Mouse (Mus musculus) stomach, postnatal 0 days (tissue): Measurements from ENCODE around the gene Stim1. TPM values are rescaled to one million over a fixed set of nuclear protein-coding genes. Genes with fewer than 3 reads are reported as not detected.
"Not testable (repeated sequence)": the region's sequence is repeated elsewhere in the genome, so short reads cannot be mapped to it uniquely, and the experiment has no call there.

ENCODE experiments used
- ATAC-seq: fragments of 200-750 bp; cut with Nextera tagmentation; 2 replicates; pipeline ENCODE4 v1.8.0; 2017; ENCODE audit not compliant: low FRiP score, low TSS enrichment
- DNase-seq: peaks from one replicate; pipeline ENCODE4 v3.0.0-alpha.2; 2016; ENCODE audit warnings: low spot score
- H3K27ac ChIP-seq: fragments of 300-500 bp; sonication (generic); replicated peaks from 2 replicates; pipeline ENCODE4 v1.5.1; 2014; ENCODE audit warnings: mild to moderate bottlenecking, control low read depth
- H3K27me3 ChIP-seq: fragments of 300-500 bp; sonication (generic); 2 replicates; pipeline ENCODE4 v1.6.1; 2014; ENCODE audit warnings: low read length; ENCODE audit not compliant: control insufficient read depth, insufficient read depth
- H3K36me3 ChIP-seq: fragments of 300-500 bp; sonication (generic); 2 replicates; pipeline ENCODE4 v1.6.1; 2014; ENCODE audit warnings: low read length, mixed read lengths; ENCODE audit not compliant: control insufficient read depth, insufficient read depth
- H3K4me1 ChIP-seq: fragments of 300-500 bp; sonication (generic); replicated peaks from 2 replicates; pipeline ENCODE4 v1.6.1; 2014; ENCODE audit warnings: antibody characterized with exemption; ENCODE audit not compliant: control insufficient read depth, insufficient read depth
- H3K4me2 ChIP-seq: fragments of 300-500 bp; sonication (generic); replicated peaks from 2 replicates; pipeline ENCODE4 v1.6.1; 2014; ENCODE audit warnings: low read depth, mild to moderate bottlenecking, control low read depth, moderate library complexity
- H3K4me3 ChIP-seq: fragments of 300-500 bp; sonication (generic); 2 replicates; pipeline ENCODE4 v1.5.1; 2014; ENCODE audit warnings: low read depth, low read length, control low read depth
- H3K9ac ChIP-seq: fragments of 300-500 bp; sonication (generic); 2 replicates; pipeline ENCODE4 v1.6.1; 2014; ENCODE audit warnings: mild to moderate bottlenecking, low read length, control low read depth, mixed read lengths
- H3K9me3 ChIP-seq: fragments of 300-500 bp; sonication (generic); 2 replicates; pipeline ENCODE4 v1.6.1; 2016; ENCODE audit warnings: low read length; ENCODE audit not compliant: control insufficient read depth
- CTCF ChIP-seq: IDR thresholded peaks from 2 replicates; pipeline ENCODE4 v1.5.1; 2016; ENCODE audit warnings: antibody characterized with exemption, low read depth, mild to moderate bottlenecking, moderate library complexity
- EP300 ChIP-seq: optimal IDR thresholded peaks from 2 replicates; pipeline ENCODE3; 2016; ENCODE audit warnings: antibody characterized with exemption
- WGBS: fragments of 180-500 bp; shearing (Covaris S2); extraction: QIAGEN DNeasy Blood & Tissue Kit; methylation state at CpG from one replicate; pipeline ENCODE4 v1.1.7; 2014; 5-methylcytosine and 5-hydroxymethylcytosine counted together
- polyA plus RNA-seq: library from polyadenylated mRNA; unstranded; fragments of >200 nt; fragmentation: Nextera tagmentation; extraction: Ambion mirVana; gene quantifications from 2 replicates; pipeline ENCODE4 v1.2.1, GENCODE M21; 2015

The Stim1 gene
- polyA plus RNA-seq, 1 experiment from 2014 or later = 26.4 TPM

DNA sequence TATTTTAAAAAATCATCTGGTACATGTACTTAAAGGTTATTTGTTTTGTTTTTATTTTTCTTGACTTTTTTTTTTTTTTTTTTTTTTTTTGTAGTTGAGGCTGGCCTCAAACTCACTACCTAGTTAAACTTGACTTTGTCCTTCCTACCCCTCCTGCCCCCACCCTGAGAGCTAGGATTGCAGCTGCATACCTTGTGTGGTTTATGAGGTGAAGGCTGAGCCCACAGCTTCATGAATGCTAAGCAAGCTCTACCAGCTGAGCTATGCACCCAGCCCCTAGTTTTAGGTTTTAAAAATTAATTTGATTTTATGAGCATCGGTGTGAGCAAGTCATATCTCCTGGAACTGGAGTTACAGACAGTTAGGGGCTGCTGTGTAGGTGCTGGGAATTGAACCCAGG, 7.1 kb upstream of the Stim1 start:
- no peak overlapping the region for H3K4me2 ChIP-seq
- DNase-seq (no peak), ATAC-seq (no peak)
- 89% methylated on average over 1 of the region's 1 CpGs for WGBS
- H3K9me3 ChIP-seq = no peaks in the 10 kb centered on the region
- no peaks in the 10 kb centered on the region for H3K36me3 ChIP-seq
- H3K27me3 ChIP-seq = no peaks in the 10 kb centered on the region
- H3K27ac ChIP-seq = no peak overlapping the region
- no peak overlapping the region for H3K4me3 ChIP-seq
- H3K9ac ChIP-seq = no peak overlapping the region
- no peaks in the 10 kb centered on the region for H3K4me1 ChIP-seq
- no peak for TF ChIP-seq EP300
- no peak for TF ChIP-seq CTCF

DNA sequence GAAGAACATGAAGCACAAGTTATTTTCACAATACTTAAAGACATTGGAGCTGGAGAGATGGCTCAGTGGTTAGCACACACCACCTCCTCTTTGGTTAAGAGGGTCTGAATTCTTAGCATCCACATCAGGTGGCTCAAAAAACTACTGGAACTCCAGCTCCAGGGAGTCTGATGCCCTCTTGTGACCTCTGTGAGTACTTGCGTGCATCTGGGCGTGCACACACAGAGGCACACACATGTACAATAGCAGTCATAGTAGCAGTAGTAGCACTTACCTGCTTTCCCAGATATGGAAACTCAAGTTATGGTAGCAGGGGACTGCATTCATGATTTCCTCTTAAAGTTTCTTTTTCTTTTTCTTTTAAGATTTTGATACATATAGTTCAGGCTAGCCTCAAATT, 4.6 kb upstream of the Stim1 start:
- Histone ChIP-seq H3K27ac (no peak overlapping the region), H3K9me3 (no peaks in the 10 kb centered on the region), H3K4me1 (no peaks in the 10 kb centered on the region), H3K27me3 (no peaks in the 10 kb centered on the region), H3K9ac (no peak overlapping the region), H3K4me3 (no peak overlapping the region), H3K4me2 (no peak overlapping the region), H3K36me3 (no peaks in the 10 kb centered on the region)
- ATAC-seq = no peak
- DNase-seq = no peak
- 96% methylated on average over 2 of the region's 2 CpGs for WGBS
- TF ChIP-seq CTCF = 0 out of 2 replicates have a peak, but pooled peaks have one; percentile 14
- no peak for TF ChIP-seq EP300

DNA sequence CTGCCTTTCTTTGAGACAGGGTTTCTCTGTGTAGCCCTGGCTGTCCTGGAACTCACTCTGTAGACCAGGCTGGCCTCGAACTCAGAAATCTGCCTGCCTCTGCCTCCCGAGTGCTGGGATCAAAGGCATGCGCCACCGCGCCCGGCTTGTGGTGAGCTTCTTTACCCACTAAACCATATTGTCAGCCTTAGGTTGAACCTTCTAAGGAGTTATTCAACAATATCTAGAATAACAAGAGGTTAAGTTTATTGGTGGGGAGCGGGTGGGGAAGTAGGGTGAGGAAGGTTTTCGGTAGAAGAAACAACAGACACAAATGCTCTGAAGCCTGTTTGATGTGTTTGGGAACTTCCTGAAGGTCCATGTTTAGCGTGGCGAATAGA, 1.6 kb upstream of the Stim1 start:
- not testable (repeated sequence) for H3K36me3 ChIP-seq, H3K4me3 ChIP-seq, H3K4me1 ChIP-seq, H3K9ac ChIP-seq, H3K27me3 ChIP-seq, ATAC-seq, H3K27ac ChIP-seq, H3K4me2 ChIP-seq, DNase-seq, H3K9me3 ChIP-seq
- WGBS = 90% methylated on average over 10 of the region's 10 CpGs

DNA sequence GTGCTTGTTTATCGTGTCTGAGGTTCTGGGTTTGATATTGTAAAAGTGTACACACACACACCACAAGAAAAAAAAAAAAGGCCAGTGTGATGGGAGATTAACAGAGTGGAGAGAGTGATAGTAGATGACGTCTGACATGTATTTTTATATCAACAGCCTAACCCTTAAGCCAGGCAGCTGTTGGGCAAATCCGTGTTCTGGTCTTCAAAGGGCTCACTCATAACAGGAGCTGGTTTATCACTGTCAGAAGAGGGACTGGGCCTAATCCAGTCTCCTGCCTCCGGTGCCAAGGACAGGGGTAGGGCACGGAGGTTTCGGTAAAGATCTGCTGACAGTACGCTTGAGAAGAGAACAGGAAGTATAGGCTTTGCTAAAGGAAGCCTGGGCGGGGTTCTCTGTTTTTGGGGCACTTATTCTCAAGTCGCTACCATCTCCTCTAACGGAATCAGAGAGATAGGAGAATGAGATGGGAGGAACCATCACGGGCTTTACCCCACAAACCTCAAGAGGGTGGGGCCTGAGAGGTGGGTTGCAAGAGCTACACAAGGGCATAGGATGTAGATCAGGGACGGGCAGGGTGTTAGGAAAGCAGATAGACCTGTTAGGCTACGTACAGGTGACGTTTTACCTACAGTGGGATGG, 1.1 kb upstream of the Stim1 start:
- DNase-seq (no peak), ATAC-seq (peak; percentile 40)
- Histone ChIP-seq H3K4me2 (peak overlapping the region; percentile 84), H3K27ac (peak overlapping the region; percentile 69), H3K36me3 (no peaks in the 10 kb centered on the region), H3K4me3 (peak overlapping the region; percentile 79), H3K9me3 (no peaks in the 10 kb centered on the region), H3K27me3 (no peaks in the 10 kb centered on the region), H3K9ac (no peak overlapping the region), H3K4me1 (0 out of 2 replicates have a peak, but pooled peaks cover 4% of the 10 kb centered on the region)
- 40% methylated on average over 14 of the region's 14 CpGs for whole genome bisulfite sequencing
- TF ChIP-seq CTCF = no peak
- no peak for TF ChIP-seq EP300

DNA sequence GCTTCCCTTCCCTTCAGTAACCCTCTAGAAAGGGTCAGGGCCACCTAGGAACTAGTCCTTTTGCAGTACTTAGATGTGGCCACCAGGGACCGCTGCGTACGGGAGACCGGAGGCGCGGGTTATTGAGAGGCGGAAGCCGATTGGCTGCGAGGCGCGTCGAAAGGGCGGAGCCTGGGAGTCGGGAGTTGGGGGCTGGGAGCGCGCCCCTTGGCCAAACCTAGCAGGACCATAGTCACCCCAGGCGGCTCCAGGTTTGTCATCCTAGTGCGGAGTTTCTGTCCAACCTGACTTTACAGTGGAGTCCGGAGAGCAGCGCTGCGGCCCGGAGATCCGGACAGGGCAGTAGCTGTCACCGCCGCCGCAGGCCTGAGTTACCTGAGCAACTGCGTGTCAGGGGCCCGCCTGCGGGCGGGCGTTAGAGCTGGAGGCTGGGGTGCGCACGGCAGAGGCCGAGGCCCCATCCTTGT, 460 bp upstream of the Stim1 start:
- no peaks in the 10 kb centered on the region for H3K9me3 ChIP-seq
- H3K4me3 ChIP-seq = peak overlapping the region; percentile 79
- peak overlapping the region; percentile 78 for H3K9ac ChIP-seq
- peak; percentile 94 for ATAC-seq
- H3K4me1 ChIP-seq = 0 out of 2 replicates have a peak, but pooled peaks cover 4% of the 10 kb centered on the region
- DNase-seq = peak; percentile 95
- under 1% methylated on average over 34 of the region's 34 CpGs for WGBS
- H3K27me3 ChIP-seq = no peaks in the 10 kb centered on the region
- H3K36me3 ChIP-seq = no peaks in the 10 kb centered on the region
- peak; percentile 95 for TF ChIP-seq CTCF
- TF ChIP-seq EP300 = peak; percentile 32
- peak overlapping the region; percentile 86 for H3K27ac ChIP-seq
- H3K4me2 ChIP-seq = peak overlapping the region; percentile 84

DNA sequence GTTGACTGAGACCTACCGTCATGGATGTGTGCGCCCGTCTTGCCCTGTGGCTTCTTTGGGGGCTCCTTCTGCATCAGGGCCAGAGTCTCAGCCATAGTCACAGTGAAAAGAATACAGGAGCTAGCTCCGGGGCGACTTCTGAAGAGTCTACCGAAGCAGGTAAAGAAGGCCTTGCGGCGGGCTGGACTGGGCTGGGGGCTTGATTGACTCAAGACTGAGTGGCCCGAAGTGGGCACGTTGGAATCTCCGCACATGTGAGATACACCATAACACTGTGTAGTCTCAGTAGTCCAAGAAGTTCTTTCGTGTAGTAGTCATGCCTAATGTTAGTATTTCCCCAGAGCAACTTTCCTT, 766 bp downstream of the Stim1 start:
- Histone ChIP-seq H3K27ac (peak overlapping the region; percentile 49; the same call in 1 of the 2 replicates), H3K4me2 (peak overlapping the region; percentile 84), H3K4me1 (peaks cover 7% of the 10 kb centered on the region; the same call in 1 of the 2 replicates), H3K4me3 (peak overlapping the region; percentile 79), H3K9me3 (no peaks in the 10 kb centered on the region), H3K27me3 (no peaks in the 10 kb centered on the region), H3K36me3 (no peaks in the 10 kb centered on the region), H3K9ac (peak overlapping the region; percentile 78)
- ATAC-seq = no peak
- TF ChIP-seq EP300 (no peak), CTCF (no peak)
- WGBS = 6% methylated on average over 12 of the region's 12 CpGs
- DNase-seq = no peak
